Mouse (Mus musculus) cerebellum, postnatal 25 days (tissue): Measurements from ENCODE around the gene Elovl2.

ENCODE experiments used
- DNase-seq, 2 experiments: peaks; one replicate each; pipeline ENCODE4 v3.0.0; 2021; ENCODE audit warnings: mixed read lengths in 2 of 2

Elovl2 gene

GRCm38 (mm10) chr13:41134901-41135300, 85.3 kb downstream of the Elovl2 start:
- peak; percentile 62 to 79 for DNase-seq
